Mouse (Mus musculus) liver, embryonic 14.5 days (tissue): ENCODE measurements around the gene Gm12845.

Experiments used
- CTCF ChIP-seq: IDR thresholded peaks from 2 replicates; pipeline ENCODE4 v1.5.1; 2016; ENCODE audit warnings: antibody characterized with exemption, low read depth, control low read depth
- EP300 ChIP-seq: IDR thresholded peaks from 2 replicates; pipeline ENCODE4 v1.6.1; 2016; ENCODE audit warnings: antibody characterized with exemption, low read depth

DNA sequence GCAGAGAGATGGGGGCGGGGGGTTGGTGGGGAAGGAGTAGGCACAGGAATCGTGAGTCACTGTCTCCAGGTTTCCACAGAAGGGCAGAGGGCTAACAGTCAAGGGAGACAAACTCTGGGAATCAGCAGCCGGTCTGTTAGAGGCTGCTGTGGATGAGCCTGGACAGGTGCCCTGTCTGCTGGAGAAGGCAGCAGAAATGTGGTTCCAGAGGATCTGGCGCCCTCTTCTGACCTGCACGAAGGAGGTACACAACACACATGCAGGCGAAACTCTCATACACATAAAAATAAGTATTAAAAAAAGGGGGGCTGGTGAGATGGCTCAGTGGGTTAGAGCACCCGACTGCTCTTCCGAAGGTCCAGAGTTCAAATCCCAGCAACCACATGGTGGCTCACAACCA is 13.3 kb downstream of the Gm12845 start:
- TF ChIP-seq CTCF, result peak; percentile 54
- no peak for TF ChIP-seq EP300
